Mouse (Mus musculus) neural tube, embryonic 11.5 days (tissue): Measurements from ENCODE around the gene Trim27. TPM values are rescaled to one million over a fixed set of nuclear protein-coding genes. Genes with fewer than 3 reads are reported as not detected.

Source experiments
- ATAC-seq: fragments of 200-750 bp; cut with Nextera tagmentation; 2 replicates; pipeline ENCODE4 v1.8.0; 2017; ENCODE audit warnings: moderate number of reproducible peaks, mild to moderate bottlenecking, moderate TSS enrichment, moderate library complexity; ENCODE audit not compliant: insufficient read depth, low FRiP score, low TSS enrichment
- DNase-seq: peaks from one replicate; pipeline ENCODE4 v3.0.0-alpha.2; 2015; ENCODE audit warnings: low spot score
- H3K27ac ChIP-seq: fragments of 300-500 bp; sonication (generic); 2 replicates; pipeline ENCODE4 v1.5.1; 2014; ENCODE audit warnings: low read depth, mild to moderate bottlenecking, low read length
- H3K27me3 ChIP-seq: fragments of 300-500 bp; sonication (generic); 2 replicates; pipeline ENCODE4 v1.6.1; 2014; ENCODE audit warnings: mild to moderate bottlenecking, low read length, mixed read lengths; ENCODE audit not compliant: control insufficient read depth, insufficient read depth
- H3K36me3 ChIP-seq: fragments of 300-500 bp; sonication (generic); 2 replicates; pipeline ENCODE4 v1.6.1; 2014; ENCODE audit warnings: mild to moderate bottlenecking, low read length, moderate library complexity, mixed read lengths; ENCODE audit not compliant: control insufficient read depth, insufficient read depth
- H3K4me1 ChIP-seq: fragments of 300-500 bp; sonication (generic); 2 replicates; pipeline ENCODE4 v1.6.1; 2014; ENCODE audit warnings: low read length, mixed read lengths; ENCODE audit not compliant: control insufficient read depth, insufficient read depth
- H3K4me2 ChIP-seq: fragments of 300-500 bp; sonication (generic); 2 replicates; pipeline ENCODE4 v1.6.1; 2014; ENCODE audit warnings: low read depth, mild to moderate bottlenecking, moderate library complexity
- H3K4me3 ChIP-seq: fragments of 300-500 bp; sonication (generic); 2 replicates; pipeline ENCODE4 v1.5.1; 2014; ENCODE audit warnings: low read depth, low read length
- H3K9ac ChIP-seq: fragments of 300-500 bp; sonication (generic); 2 replicates; pipeline ENCODE4 v1.6.1; 2014; ENCODE audit warnings: mild to moderate bottlenecking, low read length
- H3K9me3 ChIP-seq: fragments of 300-500 bp; sonication (generic); 2 replicates; pipeline ENCODE4 v1.6.1; 2016; ENCODE audit warnings: low read length; ENCODE audit not compliant: control insufficient read depth
- WGBS: fragments of 180-500 bp; shearing (Covaris S2); extraction: QIAGEN DNeasy Blood & Tissue Kit; methylation state at CpG from one replicate; pipeline ENCODE4 v1.1.7; 2014; 5-methylcytosine and 5-hydroxymethylcytosine counted together
- polyA plus RNA-seq: library from polyadenylated mRNA; unstranded; fragments of >200 nt; fragmentation: Nextera tagmentation; extraction: Ambion mirVana; gene quantifications from 2 replicates; pipeline ENCODE4 v1.2.1, GENCODE M21; 2014

Trim27 gene
- polyA plus RNA-seq, 1 experiment from 2014 or later = 160 TPM

- no peak overlapping the region for H3K9ac ChIP-seq
- ATAC-seq (peak; percentile 72), DNase-seq (peak; percentile 84)
- no peak overlapping the region for H3K27ac ChIP-seq
- peak overlapping the region; percentile 45 for H3K4me3 ChIP-seq
- H3K4me1 ChIP-seq = no peaks in the 10 kb centered on the region
- WGBS = under 1% methylated on average over 39 of the region's 39 CpGs
- peak overlapping the region; percentile 89 for H3K4me2 ChIP-seq
- no peaks in the 10 kb centered on the region for H3K36me3 ChIP-seq
- H3K9me3 ChIP-seq = no peaks in the 10 kb centered on the region
- no peaks in the 10 kb centered on the region for H3K27me3 ChIP-seq
Measured at GRCm38 (mm10) chr13:21169657-21170430, 9.4 kb upstream of the Trim27 start.

GRCm38 (mm10) chr13:21170431-21171155 is 8.7 kb upstream of the Trim27 start:
- Histone ChIP-seq H3K36me3 (no peaks in the 10 kb centered on the region), H3K9ac (no peak overlapping the region), H3K27me3 (no peaks in the 10 kb centered on the region), H3K9me3 (no peaks in the 10 kb centered on the region), H3K4me1 (no peaks in the 10 kb centered on the region), H3K4me2 (peak overlapping the region; percentile 44), H3K4me3 (peak overlapping the region; percentile 24), H3K27ac (no peak overlapping the region)
- no peak for ATAC-seq
- WGBS = 30% methylated on average over 17 of the region's 17 CpGs
- DNase-seq = no peak

GRCm38 (mm10) chr13:21171156-21171530 is 8.1 kb upstream of the Trim27 start:
- 7% methylated on average over 15 of the region's 15 CpGs for WGBS
- Histone ChIP-seq H3K27me3 (no peaks in the 10 kb centered on the region), H3K4me3 (peak overlapping the region; percentile 24), H3K36me3 (no peaks in the 10 kb centered on the region), H3K9ac (peak overlapping the region; percentile 14; the same call in 1 of the 2 replicates), H3K27ac (no peak overlapping the region), H3K9me3 (no peaks in the 10 kb centered on the region), H3K4me1 (no peaks in the 10 kb centered on the region), H3K4me2 (peak overlapping the region; percentile 44)
- ATAC-seq (no peak), DNase-seq (peak; percentile 33)

- H3K27ac ChIP-seq = no peak overlapping the region
Measured at GRCm38 (mm10) chr13:21171600-21172150, 7.6 kb upstream of the Trim27 start.

GRCm38 (mm10) chr13:21172241-21173027 is 6.8 kb upstream of the Trim27 start:
- Histone ChIP-seq H3K9ac (no peak overlapping the region), H3K27ac (no peak overlapping the region), H3K4me3 (peak overlapping the region; percentile 43), H3K36me3 (no peaks in the 10 kb centered on the region), H3K4me2 (peak overlapping the region; percentile 44), H3K27me3 (no peaks in the 10 kb centered on the region), H3K9me3 (no peaks in the 10 kb centered on the region), H3K4me1 (no peaks in the 10 kb centered on the region)
- under 1% methylated on average over 16 of the region's 16 CpGs for WGBS
- ATAC-seq (peak; percentile 38), DNase-seq (peak; percentile 74)

More at GRCm38 (mm10) chr13:21171600-21172150, 7.6 kb upstream of the Trim27 start:
- Histone ChIP-seq H3K4me2 (peak overlapping the region; percentile 44), H3K9ac (no peak overlapping the region; the same call in 1 of the 2 replicates), H3K27me3 (no peaks in the 10 kb centered on the region), H3K4me1 (no peaks in the 10 kb centered on the region), H3K4me3 (peak overlapping the region; percentile 43), H3K36me3 (no peaks in the 10 kb centered on the region), H3K9me3 (no peaks in the 10 kb centered on the region)
- WGBS = 2% methylated on average over 12 of the region's 12 CpGs
- ATAC-seq (no peak), DNase-seq (peak; percentile 72)

GRCm38 (mm10) chr13:21173072-21173471 is 6.2 kb upstream of the Trim27 start:
- Histone ChIP-seq H3K4me1 (no peaks in the 10 kb centered on the region), H3K27ac (no peak overlapping the region), H3K36me3 (no peaks in the 10 kb centered on the region), H3K27me3 (no peaks in the 10 kb centered on the region), H3K9me3 (no peaks in the 10 kb centered on the region), H3K4me3 (peak overlapping the region; percentile 32), H3K4me2 (peak overlapping the region; percentile 44), H3K9ac (no peak overlapping the region; the same call in 1 of the 2 replicates)
- under 1% methylated on average over 11 of the region's 11 CpGs for WGBS
- DNase-seq (peak; percentile 67), ATAC-seq (no peak)

GRCm38 (mm10) chr13:21176733-21177132 is 2.5 kb upstream of the Trim27 start:
- Histone ChIP-seq H3K27me3 (no peaks in the 10 kb centered on the region), H3K27ac (no peak overlapping the region), H3K4me1 (peaks cover 6% of the 10 kb centered on the region; the same call in 1 of the 2 replicates), H3K9me3 (no peaks in the 10 kb centered on the region), H3K4me2 (no peak overlapping the region), H3K9ac (no peak overlapping the region), H3K36me3 (no peaks in the 10 kb centered on the region), H3K4me3 (no peak overlapping the region)
- DNase-seq (no peak), ATAC-seq (no peak)
- 73% methylated on average over 11 of the region's 11 CpGs for WGBS

- Histone ChIP-seq H3K9ac (no peak overlapping the region), H3K4me1 (peaks cover 11% of the 10 kb centered on the region; the same call in 1 of the 2 replicates), H3K9me3 (no peaks in the 10 kb centered on the region), H3K27ac (no peak overlapping the region), H3K4me2 (no peak overlapping the region), H3K4me3 (no peak overlapping the region), H3K27me3 (no peaks in the 10 kb centered on the region), H3K36me3 (no peaks in the 10 kb centered on the region)
- DNase-seq (no peak), ATAC-seq (no peak)
- WGBS = 78% methylated on average over 5 of the region's 5 CpGs
Measured at GRCm38 (mm10) chr13:21177657-21178056, 1.6 kb upstream of the Trim27 start.
